Mouse (Mus musculus): ENCODE results near the gene Thtpa. TPM values are rescaled to one million over a fixed set of nuclear protein-coding genes. Genes with fewer than 3 reads are reported as not detected.
A peak's percentile ranks its signal among the peaks of the same experiment; 100 is the strongest.

The Thtpa gene
- polyA plus RNA-seq, 1 experiment = 18.3 TPM

GRCm38 (mm10) chr14:55078366-55078989, 16.1 kb upstream of the Thtpa start:
- TF ChIP-seq CTCF (IDR thresholded peaks at IDR 0.05; ENCODE audit: borderline replicate concordance, extremely low read depth, insufficient read depth, insufficient read length) = no peak
- TF ChIP-seq POLR2A (IDR thresholded peaks at IDR 0.05; ENCODE audit: borderline replicate concordance, extremely low read depth, insufficient read depth, insufficient read length, poor library complexity, severe bottlenecking) = no peak
- DNase-seq (ENCODE audit: low read depth) = peak; percentile 82

DNA sequence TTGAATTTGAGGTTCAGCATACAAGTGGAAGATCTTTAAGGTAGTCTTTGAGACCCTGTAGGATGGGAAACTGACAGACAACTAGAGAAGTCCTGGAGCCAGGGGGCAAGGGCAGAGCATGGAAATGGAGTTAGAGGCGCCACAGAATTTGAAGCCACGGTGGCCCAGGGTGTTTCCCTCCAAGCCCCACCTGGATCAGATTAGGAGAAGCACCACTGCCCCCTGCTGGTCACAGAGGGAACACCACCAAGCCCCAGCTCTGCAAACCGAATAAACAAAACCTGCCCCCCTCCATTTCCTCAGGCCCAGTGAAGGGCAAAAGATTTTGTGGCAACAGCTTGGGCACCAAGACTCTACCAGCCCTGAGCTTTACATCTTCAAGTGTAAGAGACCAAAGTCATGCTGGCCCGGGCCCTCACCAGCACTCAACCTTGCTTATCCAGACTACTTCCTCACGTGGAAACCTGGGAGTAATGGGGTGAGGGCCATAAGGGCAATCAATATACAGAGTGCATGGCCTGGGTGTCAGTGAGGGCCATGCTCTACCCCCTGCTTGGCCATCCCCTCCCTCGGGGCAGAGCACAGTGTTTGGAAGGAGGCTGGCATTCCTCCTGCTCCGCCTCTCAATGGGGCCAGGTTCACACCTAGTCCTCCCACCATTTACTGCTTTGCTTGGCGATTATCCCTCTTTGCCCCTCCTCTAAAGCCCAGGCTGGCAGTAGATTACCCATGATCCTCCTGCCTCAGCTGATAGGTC, 15.2 kb upstream of the Thtpa start:
- peak; percentile 87 for DNase-seq (ENCODE audit: low read depth)
- no peak for TF ChIP-seq POLR2A (IDR thresholded peaks at IDR 0.05; ENCODE audit: borderline replicate concordance, extremely low read depth, insufficient read depth, insufficient read length, poor library complexity, severe bottlenecking)
- TF ChIP-seq CTCF (IDR thresholded peaks at IDR 0.05; ENCODE audit: borderline replicate concordance, extremely low read depth, insufficient read depth, insufficient read length) = peak; percentile 94

DNA sequence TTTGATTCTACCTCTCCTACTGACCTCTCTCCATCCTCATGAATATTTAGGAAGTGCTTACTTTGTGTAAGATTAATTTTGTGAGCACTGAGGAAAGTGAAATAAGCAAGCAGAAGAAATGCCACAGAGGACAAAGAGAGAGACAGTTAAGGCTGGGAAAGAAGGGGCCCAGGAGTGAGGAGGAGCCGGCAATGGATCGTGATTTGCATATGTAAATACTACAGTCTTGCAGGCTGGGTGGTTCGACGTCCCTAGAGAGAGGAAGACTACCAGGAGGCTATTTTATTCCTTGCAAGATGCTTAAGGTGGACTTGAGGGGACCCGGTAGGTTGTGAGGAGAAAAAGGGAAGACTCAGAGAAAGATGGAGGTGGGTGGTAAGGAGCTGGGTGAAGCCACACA, 13.5 kb upstream of the Thtpa start:
- DNase-seq (ENCODE audit: low read depth) = no peak
- TF ChIP-seq CTCF (IDR thresholded peaks at IDR 0.05; ENCODE audit: borderline replicate concordance, extremely low read depth, insufficient read depth, insufficient read length) (no peak), POLR2A (IDR thresholded peaks at IDR 0.05; ENCODE audit: borderline replicate concordance, extremely low read depth, insufficient read depth, insufficient read length, poor library complexity, severe bottlenecking) (no peak)

DNA sequence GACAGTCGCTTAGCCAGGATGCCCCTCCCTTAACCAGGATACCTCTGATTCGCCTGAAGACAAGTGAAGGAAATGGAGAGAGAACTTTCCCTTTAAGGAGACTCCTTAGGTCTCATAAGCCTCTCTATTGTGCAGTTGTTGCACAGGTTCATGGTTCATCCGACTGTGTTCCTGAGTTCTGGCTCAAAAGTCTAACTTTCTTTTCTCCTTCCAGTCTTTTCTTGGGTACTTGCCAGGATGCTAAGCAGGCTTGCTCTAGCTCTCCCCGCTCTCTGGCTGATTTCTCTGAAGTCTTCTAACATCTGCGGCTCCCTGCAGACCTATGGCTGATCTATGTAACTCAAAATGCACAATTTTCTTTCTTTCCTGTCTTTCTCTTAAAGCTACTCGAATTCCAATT, 11.1 kb upstream of the Thtpa start:
- no peak for TF ChIP-seq POLR2A (IDR thresholded peaks at IDR 0.05; ENCODE audit: borderline replicate concordance, extremely low read depth, insufficient read depth, insufficient read length, poor library complexity, severe bottlenecking)
- no peak for TF ChIP-seq CTCF (IDR thresholded peaks at IDR 0.05; ENCODE audit: borderline replicate concordance, extremely low read depth, insufficient read depth, insufficient read length)
- no peak for DNase-seq (ENCODE audit: low read depth)

DNA sequence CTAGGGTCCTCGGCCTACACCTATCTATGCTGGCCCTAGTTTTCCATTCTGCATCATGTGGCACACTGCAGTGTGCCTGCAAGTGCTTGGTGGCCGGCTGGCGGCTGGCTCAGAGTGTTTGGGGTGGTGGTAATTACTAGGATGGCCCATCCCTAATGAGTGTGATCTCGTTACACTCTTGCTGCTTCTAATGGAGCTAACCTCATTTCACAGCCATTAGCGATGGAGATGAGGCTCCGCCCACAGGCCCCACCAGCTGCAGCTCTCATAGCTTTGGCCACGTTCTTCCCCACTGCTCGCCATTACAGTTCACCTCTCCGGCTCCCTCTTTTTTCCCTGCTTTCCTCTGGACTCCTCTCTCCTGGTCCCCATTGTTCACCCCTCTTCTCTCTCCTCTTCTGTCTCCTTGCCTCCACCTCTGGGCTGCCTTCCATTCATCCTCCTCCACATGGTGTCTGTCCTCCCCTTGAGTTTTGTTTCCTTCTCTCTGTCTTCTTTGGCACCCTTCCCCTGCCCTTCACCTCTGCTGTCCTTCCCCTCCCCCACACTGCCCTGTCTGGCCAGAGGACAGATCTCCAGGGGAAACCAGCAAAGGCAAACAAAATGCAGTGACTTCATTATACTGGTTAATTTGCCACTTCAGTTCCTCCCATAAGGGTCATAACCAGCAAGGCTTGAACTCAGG, 9.1 kb upstream of the Thtpa start:
- TF ChIP-seq CTCF (IDR thresholded peaks at IDR 0.05; ENCODE audit: borderline replicate concordance, extremely low read depth, insufficient read depth, insufficient read length) (no peak), POLR2A (IDR thresholded peaks at IDR 0.05; ENCODE audit: borderline replicate concordance, extremely low read depth, insufficient read depth, insufficient read length, poor library complexity, severe bottlenecking) (no peak)

DNA sequence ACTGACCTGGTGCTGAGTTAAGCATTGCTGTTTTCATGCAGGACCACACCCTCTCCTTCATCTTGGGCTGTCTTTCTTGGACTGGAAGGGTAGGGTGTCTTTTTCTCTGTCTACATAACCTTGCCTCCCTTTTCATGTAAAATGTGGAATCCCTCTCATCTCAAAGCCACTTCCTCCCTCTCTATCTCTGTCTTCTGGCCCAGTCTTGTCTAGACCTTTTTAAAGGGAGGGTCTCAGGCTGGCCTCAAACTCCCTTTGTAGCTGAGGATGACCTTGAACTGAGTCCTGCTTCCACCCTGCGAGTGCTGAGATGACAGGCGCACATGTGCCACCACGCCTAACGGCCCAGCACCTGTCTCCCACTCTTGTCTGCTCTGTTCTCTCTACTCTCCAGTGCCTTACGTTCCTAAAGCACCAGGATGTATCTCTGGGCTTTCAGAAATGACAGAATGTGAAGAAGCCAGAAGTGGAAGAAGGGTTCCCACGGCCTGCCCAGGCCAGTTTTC, 8.5 kb upstream of the Thtpa start:
- TF ChIP-seq CTCF (IDR thresholded peaks at IDR 0.05; ENCODE audit: borderline replicate concordance, extremely low read depth, insufficient read depth, insufficient read length) (no peak), POLR2A (IDR thresholded peaks at IDR 0.05; ENCODE audit: borderline replicate concordance, extremely low read depth, insufficient read depth, insufficient read length, poor library complexity, severe bottlenecking) (no peak)

More for the DNA sequence above, 9.1 kb upstream of the Thtpa start:
- DNase-seq (ENCODE audit: low read depth) = peak; percentile 81

GRCm38 (mm10) chr14:55089199-55089947, 5.2 kb upstream of the Thtpa start:
- peak; percentile 72 for DNase-seq (ENCODE audit: low read depth)
- no peak for TF ChIP-seq CTCF (IDR thresholded peaks at IDR 0.05; ENCODE audit: borderline replicate concordance, extremely low read depth, insufficient read depth, insufficient read length)
- no peak for TF ChIP-seq POLR2A (IDR thresholded peaks at IDR 0.05; ENCODE audit: borderline replicate concordance, extremely low read depth, insufficient read depth, insufficient read length, poor library complexity, severe bottlenecking)

More for the DNA sequence above, 8.5 kb upstream of the Thtpa start:
- no peak for DNase-seq (ENCODE audit: low read depth)

GRCm38 (mm10) chr14:55091209-55091865, 3.2 kb upstream of the Thtpa start:
- no peak for TF ChIP-seq POLR2A (IDR thresholded peaks at IDR 0.05; ENCODE audit: borderline replicate concordance, extremely low read depth, insufficient read depth, insufficient read length, poor library complexity, severe bottlenecking)
- no peak for TF ChIP-seq CTCF (IDR thresholded peaks at IDR 0.05; ENCODE audit: borderline replicate concordance, extremely low read depth, insufficient read depth, insufficient read length)
- DNase-seq (ENCODE audit: low read depth) = no peak

- DNase-seq (ENCODE audit: low read depth) = peak; percentile 98
- TF ChIP-seq CTCF (IDR thresholded peaks at IDR 0.05; ENCODE audit: borderline replicate concordance, extremely low read depth, insufficient read depth, insufficient read length) = peak; percentile 11; the same call in 1 of the 2 replicates
- TF ChIP-seq POLR2A (IDR thresholded peaks at IDR 0.05; ENCODE audit: borderline replicate concordance, extremely low read depth, insufficient read depth, insufficient read length, poor library complexity, severe bottlenecking) = peak; percentile 80; the same call in 1 of the 2 replicates
Observed at GRCm38 (mm10) chr14:55092011-55092577, 2.5 kb upstream of the Thtpa start, which contains the start of gene Zfhx2. Zfhx2 (minus strand) TSS chr14:55092324.

GRCm38 (mm10) chr14:55093927-55094326, 657 bp upstream of the Thtpa start:
- DNase-seq (ENCODE audit: low read depth) = no peak
- no peak for TF ChIP-seq POLR2A (IDR thresholded peaks at IDR 0.05; ENCODE audit: borderline replicate concordance, extremely low read depth, insufficient read depth, insufficient read length, poor library complexity, severe bottlenecking)
- TF ChIP-seq CTCF (IDR thresholded peaks at IDR 0.05; ENCODE audit: borderline replicate concordance, extremely low read depth, insufficient read depth, insufficient read length) = no peak

Measured in brain, embryonic 14.5 days (tissue).